8 mouse cellular contexts compared by ENCODE assay signal in genomic region chr8:111062072-111062757, GRCm38 (mm10). TPM values are rescaled to one million over a fixed set of nuclear protein-coding genes. Genes with fewer than 3 reads are reported as not detected.
DNase-seq lines count a peak whose midpoint lies in the region; ATAC-seq and TF ChIP-seq lines count a peak whose summit lies in the region.

No protein-coding gene starts in this region.

- TF ChIP-seq CTCF in intestine, postnatal 0 days (IDR thresholded peaks at IDR 0.05; ENCODE audit: low read depth) = no peak

- H3K27me3 ChIP-seq in embryonic facial prominence, embryonic 10.5 days (replicated peaks; ENCODE audit: low read depth, poor library complexity, severe bottlenecking) = 0 out of 2 replicates have a peak, but pooled peaks cover 8% of the 10 kb centered on the region
- H3K27me3 ChIP-seq in intestine, postnatal 0 days (replicated peaks; ENCODE audit: control insufficient read depth, insufficient read depth, low read length) = no peaks in the 10 kb centered on the region
- no peaks in the 10 kb centered on the region for H3K27me3 ChIP-seq in midbrain, embryonic 11.5 days (ENCODE audit: control insufficient read depth, insufficient read depth, low read length)

- peaks cover 23% of the 10 kb centered on the region for H3K36me3 ChIP-seq in embryonic facial prominence, embryonic 10.5 days (replicated peaks)
- no peaks in the 10 kb centered on the region; the same call in 1 of the 2 replicates for H3K36me3 ChIP-seq in intestine, postnatal 0 days (ENCODE audit: control insufficient read depth, insufficient read depth)
- no peaks in the 10 kb centered on the region for H3K36me3 ChIP-seq in midbrain, embryonic 11.5 days (ENCODE audit: control insufficient read depth, insufficient read depth, low read length)

- under 1% methylated on average over 27 of the region's 27 CpGs for WGBS in embryonic facial prominence, embryonic 10.5 days
- WGBS in intestine, postnatal 0 days = under 1% methylated on average over 27 of the region's 27 CpGs
- under 1% methylated on average over 27 of the region's 27 CpGs for WGBS in midbrain, embryonic 11.5 days

- peak; percentile 89 for DNase-seq in adrenal gland, postnatal 14 days
- peak; percentile 92 for DNase-seq in embryonic facial prominence, embryonic 10.5 days (ENCODE audit: low spot score)
- peak; percentile 87 for DNase-seq in left cerebral cortex, postnatal 4 days
- DNase-seq in midbrain, embryonic 11.5 days (ENCODE audit: low spot score, missing footprints) = peak; percentile 100
- peak; percentile 94 for DNase-seq in right cerebral cortex, postnatal 4 days
- DNase-seq in yolk sac, embryonic 10.5 days (ENCODE audit: low spot score) = peak; percentile 91

- H3K9ac ChIP-seq in intestine, postnatal 0 days (ENCODE audit: low read depth, low read length) = peak overlapping the region; percentile 35
- H3K9ac ChIP-seq in midbrain, embryonic 11.5 days (ENCODE audit: low read length) = peak overlapping the region; percentile 14

- ATAC-seq in granulocyte monocyte progenitor cell, adult 5-6 weeks (replicated peaks; ENCODE audit: poor library complexity, severe bottlenecking) = peak; percentile 74
- peak; percentile 72 for ATAC-seq in intestine, postnatal 0 days
- peak; percentile 86 for ATAC-seq in midbrain, embryonic 11.5 days (ENCODE audit: low FRiP score)

- intact Hi-C loops in left cerebral cortex, postnatal 4 days (cut with DNase I) = no loop called here

- peaks cover 54% of the 10 kb centered on the region for H3K4me1 ChIP-seq in embryonic facial prominence, embryonic 10.5 days
- H3K4me1 ChIP-seq in intestine, postnatal 0 days (replicated peaks; ENCODE audit: control insufficient read depth, insufficient read depth, low read length) = peaks cover 6% of the 10 kb centered on the region; the same call in 1 of the 2 replicates
- H3K4me1 ChIP-seq in midbrain, embryonic 11.5 days (ENCODE audit: control insufficient read depth, insufficient read depth, low read length) = peaks cover 8% of the 10 kb centered on the region

- peak overlapping the region; percentile 86 for H3K4me2 ChIP-seq in intestine, postnatal 0 days (replicated peaks; ENCODE audit: low read depth)
- peak overlapping the region; percentile 53 for H3K4me2 ChIP-seq in midbrain, embryonic 11.5 days

- no peaks in the 10 kb centered on the region for H3K9me3 ChIP-seq in embryonic facial prominence, embryonic 10.5 days
- no peaks in the 10 kb centered on the region for H3K9me3 ChIP-seq in intestine, postnatal 0 days (ENCODE audit: control insufficient read depth)
- H3K9me3 ChIP-seq in midbrain, embryonic 11.5 days (ENCODE audit: control insufficient read depth, low read length) = no peaks in the 10 kb centered on the region

- peak overlapping the region; percentile 83 for H3K27ac ChIP-seq in embryonic facial prominence, embryonic 10.5 days (replicated peaks)
- no peak overlapping the region for H3K27ac ChIP-seq in intestine, postnatal 0 days (ENCODE audit: low read depth, low read length)
- H3K27ac ChIP-seq in midbrain, embryonic 11.5 days (ENCODE audit: low read depth, low read length) = peak overlapping the region; percentile 26; the same call in 1 of the 2 replicates

- peak overlapping the region; percentile 75 for H3K4me3 ChIP-seq in embryonic facial prominence, embryonic 10.5 days
- H3K4me3 ChIP-seq in intestine, postnatal 0 days (ENCODE audit: low read depth, low read length) = peak overlapping the region; percentile 66
- H3K4me3 ChIP-seq in midbrain, embryonic 11.5 days (ENCODE audit: low read depth, low read length) = peak overlapping the region; percentile 34

RNA-seq across cellular contexts. Expression of gene Exosc6, which starts 6.1 kb away (rescaled TPM):
- total RNA-seq in adrenal gland, postnatal 14 days (2021) = not detected in 2 replicates
- 20.1 and 23.8 TPM in 2 replicates for polyA plus RNA-seq in embryonic facial prominence, embryonic 10.5 days (2016; fragmentation: Nextera tagmentation; extraction: Ambion mirVana)
- total RNA-seq in granulocyte monocyte progenitor cell, adult 5-6 weeks (2014; fragmentation: Nextera tagmentation) = 11.5 and 12.5 TPM in 2 replicates
- 31.8 and 32.7 TPM in 2 replicates for total RNA-seq in granulocyte monocyte progenitor cell, adult 5-6 weeks (2017)
- polyA plus RNA-seq in intestine, postnatal 0 days (2015; fragmentation: Nextera tagmentation; extraction: Ambion mirVana) = 7.3 and 8.4 TPM in 2 replicates
- not detected for total RNA-seq in left cerebral cortex, postnatal 4 days (2021)
- 8.4 and 10.8 TPM in 2 replicates for polyA plus RNA-seq in midbrain, embryonic 11.5 days (2014; fragmentation: Nextera tagmentation; extraction: Ambion mirVana)

RNA-seq across cellular contexts. Expression of gene Aars, which starts 29.3 kb away (rescaled TPM):
- total RNA-seq in adrenal gland, postnatal 14 days (2021) = 83.5 and 95.6 TPM in 2 replicates
- polyA plus RNA-seq in embryonic facial prominence, embryonic 10.5 days (2016; fragmentation: Nextera tagmentation; extraction: Ambion mirVana) = 71.3 and 78.1 TPM in 2 replicates
- total RNA-seq in granulocyte monocyte progenitor cell, adult 5-6 weeks (2014; fragmentation: Nextera tagmentation) = 30.7 and 40.0 TPM in 2 replicates
- total RNA-seq in granulocyte monocyte progenitor cell, adult 5-6 weeks (2017) = 44.4 and 45.5 TPM in 2 replicates
- polyA plus RNA-seq in intestine, postnatal 0 days (2015; fragmentation: Nextera tagmentation; extraction: Ambion mirVana) = 30.0 and 30.7 TPM in 2 replicates
- total RNA-seq in left cerebral cortex, postnatal 4 days (2021) = 100 to 1,000 TPM in 1 of 2 experiments, 10 to 100 TPM in 1; 98.4 to 108 TPM
- polyA plus RNA-seq in midbrain, embryonic 11.5 days (2014; fragmentation: Nextera tagmentation; extraction: Ambion mirVana) = 73.2 and 79.9 TPM in 2 replicates

RNA-seq across cellular contexts. Expression of gene Clec18a, which starts 30.0 kb away (rescaled TPM):
- 0.19 TPM in 1 of 2 replicates, not detected in the other for total RNA-seq in adrenal gland, postnatal 14 days (2021)
- 1.8 and 2.4 TPM in 2 replicates for polyA plus RNA-seq in embryonic facial prominence, embryonic 10.5 days (2016; fragmentation: Nextera tagmentation; extraction: Ambion mirVana)
- total RNA-seq in granulocyte monocyte progenitor cell, adult 5-6 weeks (2014; fragmentation: Nextera tagmentation) = not detected in 2 replicates
- 0.13 TPM in 1 of 2 replicates, not detected in the other for total RNA-seq in granulocyte monocyte progenitor cell, adult 5-6 weeks (2017)
- polyA plus RNA-seq in intestine, postnatal 0 days (2015; fragmentation: Nextera tagmentation; extraction: Ambion mirVana) = not detected in 2 replicates
- total RNA-seq in left cerebral cortex, postnatal 4 days (2021) = under 1 TPM in 1 of 2 experiments, not detected in 1; 0.14 TPM
- polyA plus RNA-seq in midbrain, embryonic 11.5 days (2014; fragmentation: Nextera tagmentation; extraction: Ambion mirVana) = 0.41 and 0.77 TPM in 2 replicates

RNA-seq across cellular contexts. Expression of gene Ddx19b, which starts 30.7 kb away (rescaled TPM):
- total RNA-seq in adrenal gland, postnatal 14 days (2021) = 12.1 and 12.6 TPM in 2 replicates
- polyA plus RNA-seq in embryonic facial prominence, embryonic 10.5 days (2016; fragmentation: Nextera tagmentation; extraction: Ambion mirVana) = 7.7 and 8.9 TPM in 2 replicates
- total RNA-seq in granulocyte monocyte progenitor cell, adult 5-6 weeks (2014; fragmentation: Nextera tagmentation) = 7.8 and 22.1 TPM in 2 replicates
- total RNA-seq in granulocyte monocyte progenitor cell, adult 5-6 weeks (2017) = 13.5 and 16.9 TPM in 2 replicates
- polyA plus RNA-seq in intestine, postnatal 0 days (2015; fragmentation: Nextera tagmentation; extraction: Ambion mirVana) = 3.4 and 4.5 TPM in 2 replicates
- 10 to 100 TPM; 21.3 to 21.6 TPM for total RNA-seq in left cerebral cortex, postnatal 4 days (2021)
- 7.9 and 8.3 TPM in 2 replicates for polyA plus RNA-seq in midbrain, embryonic 11.5 days (2014; fragmentation: Nextera tagmentation; extraction: Ambion mirVana)

RNA-seq across cellular contexts. Expression of gene Pdpr, which starts 32.2 kb away (rescaled TPM):
- 41.4 and 47.2 TPM in 2 replicates for total RNA-seq in adrenal gland, postnatal 14 days (2021)
- 10.8 and 11.5 TPM in 2 replicates for polyA plus RNA-seq in embryonic facial prominence, embryonic 10.5 days (2016; fragmentation: Nextera tagmentation; extraction: Ambion mirVana)
- 11.5 and 15.4 TPM in 2 replicates for total RNA-seq in granulocyte monocyte progenitor cell, adult 5-6 weeks (2014; fragmentation: Nextera tagmentation)
- 16.9 and 18.5 TPM in 2 replicates for total RNA-seq in granulocyte monocyte progenitor cell, adult 5-6 weeks (2017)
- polyA plus RNA-seq in intestine, postnatal 0 days (2015; fragmentation: Nextera tagmentation; extraction: Ambion mirVana) = 4.3 and 4.7 TPM in 2 replicates
- total RNA-seq in left cerebral cortex, postnatal 4 days (2021) = 10 to 100 TPM; 31.0 to 32.8 TPM
- polyA plus RNA-seq in midbrain, embryonic 11.5 days (2014; fragmentation: Nextera tagmentation; extraction: Ambion mirVana) = 5.0 and 7.1 TPM in 2 replicates

Comparison
In these comparisons a context has a peak if more than half of its experiments do, and no peak if none do; other contexts are left out.
1. RNA of gene Exosc6, which starts 6.1 kb away (total RNA-seq): 11.5 to 32.7 TPM in granulocyte monocyte progenitor cell, adult 5-6 weeks; not detected in adrenal gland, postnatal 14 days and not detected in left cerebral cortex, postnatal 4 days; every median in the first group is over 10 times any median in the second.
2. Peak in every context shown above with its lines, with median percentiles within 50 percentile points of each other: DNase-seq, H3K4me3 ChIP-seq and ATAC-seq.